Mouse (Mus musculus) embryonic fibroblast, embryonic 13.5 days (primary cell): Measurements from ENCODE around the gene Fermt3. TPM values are rescaled to one million over a fixed set of nuclear protein-coding genes. Genes with fewer than 3 reads are reported as not detected.

Experiments used
- H3K27ac ChIP-seq: 2 replicates; pipeline ENCODE4 v1.5.1; 2012; ENCODE audit warnings: low read length, control low read depth, inconsistent platforms; ENCODE audit not compliant: insufficient read depth
- H3K4me1 ChIP-seq: 2 replicates; pipeline ENCODE4 v1.6.1; 2011; ENCODE audit warnings: low read length; ENCODE audit not compliant: control insufficient read depth, insufficient read depth
- H3K4me3 ChIP-seq: 2 replicates; pipeline ENCODE4 v1.5.1; 2011; ENCODE audit warnings: mild to moderate bottlenecking, control low read depth, low read length; ENCODE audit not compliant: insufficient read depth
- CTCF ChIP-seq: IDR thresholded peaks from 2 replicates; pipeline ENCODE4 v1.5.1; 2011; ENCODE audit warnings: mild to moderate bottlenecking, control low read depth, low read length, moderate library complexity, borderline replicate concordance; ENCODE audit not compliant: insufficient read depth
- POLR2A ChIP-seq: IDR thresholded peaks from 2 replicates; pipeline ENCODE4 v1.6.1; 2011; ENCODE audit warnings: low read depth, mild to moderate bottlenecking, control low read depth, low read length, moderate library complexity
- polyA plus RNA-seq: library from polyadenylated mRNA; stranded (reverse); fragments of >200 nt; gene quantifications from 2 replicates; pipeline ENCODE4 v1.2.4, GENCODE M21; 2011; ENCODE audit warnings: low read depth; ENCODE audit not compliant: missing spikeins, insufficient read length

The Fermt3 gene
- polyA plus RNA-seq = 0.35 and 1.3 TPM in 2 replicates

- H3K27ac ChIP-seq = no peak within 1 kb of the TSS
- TF ChIP-seq CTCF (no peak), POLR2A (no peak)
- no peaks in the 10 kb centered on the region for H3K4me1 ChIP-seq
- H3K4me3 ChIP-seq = no peak within 1 kb of the TSS
These were observed at the start of gene Fermt3 for GRCm38 (mm10) chr19:7019191-7019590. Gene Fermt3 (minus strand): TSS chr19:7019469.

- H3K4me3 ChIP-seq = no peak overlapping the region
- H3K27ac ChIP-seq = no peak overlapping the region
- peaks cover 17% of the 10 kb centered on the region; the same call in 1 of the 2 replicates for H3K4me1 ChIP-seq
- peak; percentile 77 for TF ChIP-seq CTCF
- TF ChIP-seq POLR2A = no peak
These were observed 48.9 kb upstream of the Fermt3 start for GRCm38 (mm10) chr19:7068136-7068535.

- no peak overlapping the region for H3K27ac ChIP-seq
- TF ChIP-seq POLR2A = no peak
- no peak for TF ChIP-seq CTCF
- peaks cover 17% of the 10 kb centered on the region; the same call in 1 of the 2 replicates for H3K4me1 ChIP-seq
- no peak overlapping the region for H3K4me3 ChIP-seq
These were observed 48.2 kb upstream of the Fermt3 start for GRCm38 (mm10) chr19:7067344-7068050.

GRCm38 (mm10) chr19:7066828-7067342 lies 47.6 kb upstream of the Fermt3 start:
- H3K4me1 ChIP-seq = peaks cover 17% of the 10 kb centered on the region; the same call in 1 of the 2 replicates
- no peak overlapping the region for H3K4me3 ChIP-seq
- H3K27ac ChIP-seq = no peak overlapping the region
- TF ChIP-seq CTCF (no peak), POLR2A (no peak)

DNA sequence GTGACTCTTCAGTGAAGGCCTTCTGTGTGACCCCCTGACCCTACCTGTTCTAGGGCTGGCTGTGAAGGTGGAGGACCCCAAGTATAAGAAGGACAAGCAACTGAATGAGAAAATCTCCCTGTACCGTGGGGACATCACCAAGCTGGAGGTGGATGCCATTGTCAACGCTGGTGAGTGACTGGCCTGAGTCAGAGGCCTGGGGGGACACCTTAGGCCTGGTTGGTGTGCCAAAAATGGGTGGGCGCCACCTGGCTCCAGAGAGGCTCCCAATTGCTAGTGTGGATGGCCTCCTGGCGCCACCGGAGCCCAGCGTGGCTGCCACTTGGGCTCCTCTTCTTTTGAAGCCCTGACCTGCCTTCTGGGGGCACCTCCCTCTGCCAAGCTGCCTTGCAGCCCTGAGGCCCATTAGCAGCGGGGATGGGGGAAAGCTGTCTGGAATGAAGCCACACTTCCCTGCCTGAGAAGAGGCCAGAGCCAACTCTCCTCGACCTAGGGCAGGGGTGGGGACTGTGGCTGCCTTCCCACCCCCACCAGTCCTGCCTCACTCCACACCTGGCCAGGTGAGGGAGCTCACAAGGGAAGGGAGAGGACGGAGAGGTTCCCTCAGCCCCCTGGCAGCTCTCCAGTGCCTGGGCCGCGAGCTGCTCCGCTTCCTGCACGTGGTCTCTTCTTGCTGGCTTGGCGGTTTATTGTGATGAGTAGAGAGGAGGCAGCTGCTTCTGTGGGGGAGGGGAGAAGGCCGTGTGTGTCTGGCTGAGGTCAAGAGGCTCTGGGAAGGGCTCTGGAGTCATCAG lies 47.0 kb upstream of the Fermt3 start:
- Histone ChIP-seq H3K4me1 (peaks cover 17% of the 10 kb centered on the region; the same call in 1 of the 2 replicates), H3K27ac (no peak overlapping the region), H3K4me3 (no peak overlapping the region)
- TF ChIP-seq CTCF (no peak), POLR2A (no peak)

- Histone ChIP-seq H3K4me1 (peaks cover 8% of the 10 kb centered on the region; the same call in 1 of the 2 replicates), H3K4me3 (no peak overlapping the region), H3K27ac (no peak overlapping the region)
- TF ChIP-seq CTCF (peak; percentile 100), POLR2A (no peak)
These were observed 45.3 kb upstream of the Fermt3 start for GRCm38 (mm10) chr19:7064571-7064970.

GRCm38 (mm10) chr19:7062916-7063315 lies 43.6 kb upstream of the Fermt3 start:
- Histone ChIP-seq H3K4me3 (no peak overlapping the region), H3K27ac (no peak overlapping the region), H3K4me1 (peaks cover 7% of the 10 kb centered on the region; the same call in 1 of the 2 replicates)
- no peak for TF ChIP-seq CTCF
- no peak for TF ChIP-seq POLR2A

DNA sequence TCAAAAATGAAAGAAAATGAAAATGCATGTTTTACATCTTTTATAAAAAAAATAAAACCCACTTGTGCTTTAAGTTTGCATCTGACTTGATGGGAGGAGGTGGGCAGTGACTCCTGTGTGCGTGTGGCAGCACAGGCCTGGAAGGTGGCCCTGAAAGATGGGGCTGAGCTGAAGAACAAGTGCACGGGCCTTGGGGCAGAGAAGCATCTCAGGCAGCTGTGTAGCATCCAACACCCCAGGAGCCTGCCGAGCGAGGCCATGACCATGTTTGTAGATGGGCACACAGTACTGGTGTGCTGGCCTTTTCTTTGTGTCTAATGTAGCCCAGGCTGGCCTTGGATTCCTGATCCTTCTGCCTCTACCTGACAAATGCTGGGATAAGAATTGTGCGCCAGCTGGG lies 42.8 kb upstream of the Fermt3 start:
- Histone ChIP-seq H3K4me1 (peaks cover 9% of the 10 kb centered on the region; the same call in 1 of the 2 replicates), H3K27ac (no peak overlapping the region), H3K4me3 (no peak overlapping the region)
- TF ChIP-seq POLR2A (no peak), CTCF (no peak)

- Histone ChIP-seq H3K27ac (no peak overlapping the region), H3K4me1 (peaks cover 9% of the 10 kb centered on the region), H3K4me3 (no peak overlapping the region)
- TF ChIP-seq CTCF = no peak
These were observed 39.3 kb upstream of the Fermt3 start for GRCm38 (mm10) chr19:7058541-7058940.

DNA sequence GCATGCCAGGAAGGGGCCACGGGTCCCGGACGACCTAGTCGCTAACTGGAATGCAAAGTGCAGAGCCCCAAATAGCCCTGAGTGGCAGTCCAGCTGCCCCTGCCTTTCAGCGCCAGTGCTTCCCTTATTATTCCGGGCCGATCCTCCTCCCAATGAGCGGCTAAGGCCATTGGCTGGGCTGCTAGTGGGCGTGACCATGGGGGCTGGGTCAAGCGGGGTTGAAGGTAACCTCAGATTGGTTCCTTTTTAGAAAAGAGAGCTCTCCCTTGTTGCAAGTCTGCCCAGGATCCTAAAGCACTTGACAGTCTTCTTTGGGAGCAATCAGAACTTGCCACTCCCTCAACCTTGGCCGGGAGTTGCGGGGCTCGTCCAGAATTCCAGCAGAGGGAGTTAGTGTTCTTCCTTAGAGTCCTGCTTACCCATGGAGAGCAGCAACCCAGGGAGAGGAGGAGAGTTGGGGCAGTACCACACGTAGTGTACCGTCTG lies 38.5 kb upstream of the Fermt3 start:
- Histone ChIP-seq H3K4me1 (peaks cover 9% of the 10 kb centered on the region), H3K4me3 (peak overlapping the region; percentile 34), H3K27ac (0 out of 2 replicates have a peak overlapping the region, but pooled peaks have one; percentile 19)
- peak; percentile 90 for TF ChIP-seq POLR2A
- TF ChIP-seq CTCF = no peak
